8 mouse cellular contexts compared by ENCODE assay signal in the genomic region with DNA sequence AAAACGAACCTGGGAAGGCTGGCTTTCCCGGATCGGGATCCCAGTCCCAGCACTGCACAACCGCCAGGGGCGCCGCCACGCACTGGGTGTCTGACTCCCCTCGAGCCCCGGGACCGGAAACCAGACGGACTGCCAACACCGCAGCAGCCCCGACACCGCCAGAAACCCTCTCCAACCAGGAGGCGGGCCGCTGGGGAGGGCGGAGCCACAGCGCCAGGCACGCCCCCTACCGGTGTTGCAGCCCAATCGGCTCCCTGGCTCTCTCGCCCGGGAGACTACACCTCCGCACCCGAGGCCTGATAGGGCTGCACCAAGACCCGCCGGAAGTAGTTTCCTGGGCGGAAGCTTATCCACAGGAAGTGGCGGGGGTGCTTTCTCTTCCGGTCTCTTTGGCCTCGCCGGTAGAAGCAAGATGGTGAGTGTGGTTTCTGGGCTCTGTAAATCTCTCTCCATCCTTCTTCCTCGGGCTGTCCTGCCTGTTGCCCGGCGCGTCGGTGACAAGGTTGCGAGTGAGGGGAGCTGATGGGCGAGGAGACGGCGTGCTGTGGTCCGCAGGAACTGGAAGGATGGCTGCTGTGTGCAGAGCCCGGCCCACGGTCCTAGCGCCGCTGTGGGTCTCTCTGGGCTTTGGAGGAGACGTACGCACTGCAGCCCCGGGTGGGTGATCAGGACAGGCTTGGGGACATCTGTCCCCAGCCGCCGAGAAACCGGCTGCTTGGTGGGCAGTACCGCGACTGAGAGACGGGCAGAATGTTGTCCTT. TPM values are rescaled to one million over a fixed set of nuclear protein-coding genes. Genes with fewer than 3 reads are reported as not detected.
DNase-seq lines count a peak whose midpoint lies in the region; ATAC-seq and TF ChIP-seq lines count a peak whose summit lies in the region.

Gene Rpl37, plus strand, starts transcription at position 376 of the 761 bp plus-strand sequence.

- peak; percentile 82 for TF ChIP-seq POLR2A in ES-Bruce4 (IDR thresholded peaks at IDR 0.05; ENCODE audit: insufficient read depth, low read length)

- peak within 1 kb of the TSS; percentile 81 for H3K4me2 ChIP-seq in forebrain, embryonic 13.5 days
- H3K4me2 ChIP-seq in liver, postnatal 0 days (ENCODE audit: low read depth, low read length) = peak within 1 kb of the TSS; percentile 87
- peak within 1 kb of the TSS; percentile 93 for H3K4me2 ChIP-seq in neural tube, embryonic 14.5 days (ENCODE audit: low read depth, low read length)

- peak; percentile 97 for ATAC-seq in cerebellum, adult (ENCODE audit: insufficient number of reproducible peaks, low FRiP score, low TSS enrichment)
- ATAC-seq in forebrain, embryonic 13.5 days = peak; percentile 99
- peak; percentile 98 for ATAC-seq in liver, postnatal 0 days
- ATAC-seq in neural tube, embryonic 14.5 days (ENCODE audit: low read depth) = peak; percentile 99

- H3K4me1 ChIP-seq in ES-Bruce4 (ENCODE audit: control insufficient read depth, insufficient read depth, low read length) = peaks cover 4% of the 10 kb centered on the region
- peaks cover 24% of the 10 kb centered on the region for H3K4me1 ChIP-seq in forebrain, embryonic 13.5 days
- peaks cover 22% of the 10 kb centered on the region for H3K4me1 ChIP-seq in liver, postnatal 0 days (ENCODE audit: insufficient read depth)
- peaks cover 6% of the 10 kb centered on the region; the same call in 1 of the 2 replicates for H3K4me1 ChIP-seq in neural tube, embryonic 14.5 days (ENCODE audit: control insufficient read depth, insufficient read depth, low read length)

- peaks cover 47% of the 10 kb centered on the region for H3K36me3 ChIP-seq in ES-Bruce4 (ENCODE audit: control insufficient read depth, insufficient read depth, low read length, poor library complexity, severe bottlenecking)
- H3K36me3 ChIP-seq in forebrain, embryonic 13.5 days (ENCODE audit: poor library complexity, severe bottlenecking) = peaks cover 39% of the 10 kb centered on the region
- peaks cover 32% of the 10 kb centered on the region for H3K36me3 ChIP-seq in liver, postnatal 0 days (replicated peaks; ENCODE audit: insufficient read depth, low read length)
- H3K36me3 ChIP-seq in neural tube, embryonic 14.5 days (ENCODE audit: control insufficient read depth, insufficient read depth, low read length) = peaks cover 29% of the 10 kb centered on the region

- TF ChIP-seq EP300 in ES-Bruce4 (IDR thresholded peaks at IDR 0.05; ENCODE audit: insufficient read depth, low read depth, low read length) = no peak; the same call in 1 of the 2 replicates
- TF ChIP-seq EP300 in liver, postnatal 0 days (IDR thresholded peaks at IDR 0.05; ENCODE audit: low read depth) = peak; percentile 62

- H3K27me3 ChIP-seq in ES-Bruce4 (ENCODE audit: control insufficient read depth, insufficient read depth, low read length, poor library complexity, severe bottlenecking) = no peaks in the 10 kb centered on the region
- H3K27me3 ChIP-seq in forebrain, embryonic 13.5 days = no peaks in the 10 kb centered on the region
- no peaks in the 10 kb centered on the region for H3K27me3 ChIP-seq in liver, postnatal 0 days (ENCODE audit: insufficient read depth, low read length)
- no peaks in the 10 kb centered on the region for H3K27me3 ChIP-seq in neural tube, embryonic 14.5 days (ENCODE audit: control insufficient read depth, insufficient read depth, low read length)

- WGBS in forebrain, embryonic 13.5 days = under 1% methylated on average over 55 of the region's 55 CpGs
- under 1% methylated on average over 55 of the region's 55 CpGs for WGBS in large intestine, adult 2 months
- under 1% methylated on average over 54 of the region's 55 CpGs for WGBS in liver, postnatal 0 days (ENCODE audit: insufficient replicate concordance)
- WGBS in neural tube, embryonic 14.5 days = under 1% methylated on average over 55 of the region's 55 CpGs

- intact Hi-C loops in heart, postnatal 10 days (cut with DNase I) = loop anchor here (2.0 kb wide), 2 partner anchors 26 to 68 kb away; partner anchors contain the start of genes Prkaa1 and Ttc33

- peak within 1 kb of the TSS; percentile 100 for H3K4me3 ChIP-seq in ES-Bruce4 (ENCODE audit: low read depth, low read length)
- peak within 1 kb of the TSS; percentile 95 for H3K4me3 ChIP-seq in forebrain, embryonic 13.5 days
- peak within 1 kb of the TSS; percentile 96 for H3K4me3 ChIP-seq in liver, postnatal 0 days (ENCODE audit: low read depth, low read length)
- peak within 1 kb of the TSS; percentile 94 for H3K4me3 ChIP-seq in neural tube, embryonic 14.5 days (ENCODE audit: low read depth, low read length)

- peak within 1 kb of the TSS; percentile 91 for H3K9ac ChIP-seq in ES-Bruce4 (ENCODE audit: low read depth, poor library complexity, severe bottlenecking)
- peak within 1 kb of the TSS; percentile 97 for H3K9ac ChIP-seq in forebrain, embryonic 13.5 days
- H3K9ac ChIP-seq in liver, postnatal 0 days (replicated peaks) = peak within 1 kb of the TSS; percentile 95
- H3K9ac ChIP-seq in neural tube, embryonic 14.5 days (replicated peaks; ENCODE audit: low read depth, low read length) = peak within 1 kb of the TSS; percentile 90

- peak; percentile 39 for TF ChIP-seq CTCF in ES-Bruce4 (IDR thresholded peaks at IDR 0.05; ENCODE audit: low read depth, low read length)
- peak; percentile 89 for TF ChIP-seq CTCF in liver, postnatal 0 days (IDR thresholded peaks at IDR 0.05; ENCODE audit: low read depth)

- peak; percentile 99 for DNase-seq in heart, postnatal 10 days
- peak; percentile 88 for DNase-seq in large intestine, adult 2 months (ENCODE audit: low read depth, low spot score)
- peak; percentile 99 for DNase-seq in liver, postnatal 0 days
- DNase-seq in testis, postnatal 10 days (ENCODE audit: low spot score) = peak; percentile 99

- H3K9me3 ChIP-seq in ES-Bruce4 (replicated peaks; ENCODE audit: control insufficient read depth, insufficient read depth, low read length, poor library complexity, severe bottlenecking) = no peaks in the 10 kb centered on the region
- H3K9me3 ChIP-seq in forebrain, embryonic 13.5 days (replicated peaks) = no peaks in the 10 kb centered on the region
- H3K9me3 ChIP-seq in liver, postnatal 0 days (ENCODE audit: low read length) = no peaks in the 10 kb centered on the region
- H3K9me3 ChIP-seq in neural tube, embryonic 14.5 days (ENCODE audit: control insufficient read depth, low read length) = no peaks in the 10 kb centered on the region

- peak within 1 kb of the TSS; percentile 92 for H3K27ac ChIP-seq in ES-Bruce4 (ENCODE audit: insufficient read depth, low read length)
- H3K27ac ChIP-seq in forebrain, embryonic 13.5 days = peak within 1 kb of the TSS; percentile 86
- H3K27ac ChIP-seq in liver, postnatal 0 days (ENCODE audit: low read depth) = peak within 1 kb of the TSS; percentile 88
- peak within 1 kb of the TSS; percentile 80 for H3K27ac ChIP-seq in neural tube, embryonic 14.5 days (ENCODE audit: low read depth, low read length)

RNA-seq across cellular contexts. Expression of gene Rpl37, which starts in this region (rescaled TPM):
- 685 and 750 TPM in 2 replicates for polyA plus RNA-seq in ES-Bruce4 (2011; ENCODE audit: insufficient read depth, insufficient read length, low read depth, missing spikeins)
- polyA plus RNA-seq in forebrain, embryonic 13.5 days (2015; fragmentation: Nextera tagmentation; extraction: Ambion mirVana) = 431 and 548 TPM in 2 replicates
- 100 to 1,000 TPM; 233 to 262 TPM for total RNA-seq in heart, postnatal 10 days (2021)
- polyA plus RNA-seq in large intestine, adult 2 months (2012; rRNA removed) = 934 and 1,060 TPM in 2 replicates
- polyA plus RNA-seq in liver, postnatal 0 days (2015; fragmentation: Nextera tagmentation; extraction: Ambion mirVana) = 412 and 430 TPM in 2 replicates
- polyA plus RNA-seq in neural tube, embryonic 14.5 days (2014; fragmentation: Nextera tagmentation; extraction: Ambion mirVana) = 366 and 376 TPM in 2 replicates

Comparison
In these comparisons a context has a peak if more than half of its experiments do, and no peak if none do; other contexts are left out.
1. Peak in every context shown above with its lines: DNase-seq, ATAC-seq, H3K4me3 ChIP-seq and H3K27ac ChIP-seq.